Mouse (Mus musculus): ENCODE data around the gene Prkag2. TPM values are rescaled to one million over a fixed set of nuclear protein-coding genes. Genes with fewer than 3 reads are reported as not detected.

The Prkag2 gene
- polyA plus RNA-seq (2015; fragmentation: Nextera tagmentation; extraction: Ambion mirVana): 90.1 and 93.3 TPM in 2 replicates

- Histone ChIP-seq H3K9me3 (no peaks in the 10 kb centered on the region), H3K4me2 (replicated peaks) (peak within 1 kb of the TSS; percentile 98), H3K4me3 (peak within 1 kb of the TSS; percentile 62), H3K9ac (replicated peaks) (peak within 1 kb of the TSS; percentile 31), H3K4me1 (peaks cover 21% of the 10 kb centered on the region), H3K27ac (replicated peaks) (no peak within 1 kb of the TSS), H3K27me3 (peaks cover 38% of the 10 kb centered on the region), H3K36me3 (no peaks in the 10 kb centered on the region)
- peak; percentile 57 for ATAC-seq (replicated peaks)
- WGBS: under 1% methylated on average over 50 of the region's 50 CpGs
These were observed at the start of gene Prkag2 for GRCm38 (mm10) chr5:25100516-25101125. Prkag2 (minus strand) TSS chr5:25100642.

GRCm38 (mm10) chr5:25149331-25149965 lies 49.0 kb upstream of the Prkag2 start:
- Histone ChIP-seq H3K9ac (replicated peaks) (no peak overlapping the region), H3K4me3 (no peak overlapping the region), H3K27ac (replicated peaks) (no peak overlapping the region), H3K4me2 (replicated peaks) (no peak overlapping the region), H3K36me3 (no peaks in the 10 kb centered on the region), H3K9me3 (no peaks in the 10 kb centered on the region), H3K4me1 (no peaks in the 10 kb centered on the region), H3K27me3 (no peaks in the 10 kb centered on the region)
- ATAC-seq (replicated peaks): no peak
- WGBS: 91% methylated on average over 2 of the region's 2 CpGs

GRCm38 (mm10) chr5:25146705-25147104 lies 46.3 kb upstream of the Prkag2 start:
- WGBS: 89% methylated on average over 7 of the region's 7 CpGs
- H3K27me3 ChIP-seq: no peaks in the 10 kb centered on the region
- ATAC-seq (replicated peaks): no peak
- H3K36me3 ChIP-seq: no peaks in the 10 kb centered on the region
- no peak overlapping the region for H3K4me3 ChIP-seq
- H3K27ac ChIP-seq (replicated peaks): no peak overlapping the region
- no peaks in the 10 kb centered on the region for H3K4me1 ChIP-seq
- H3K9ac ChIP-seq (replicated peaks): no peak overlapping the region
- no peaks in the 10 kb centered on the region for H3K9me3 ChIP-seq
- no peak overlapping the region for H3K4me2 ChIP-seq (replicated peaks)

GRCm38 (mm10) chr5:25127865-25128264 lies 27.4 kb upstream of the Prkag2 start:
- Histone ChIP-seq H3K4me3 (no peak overlapping the region), H3K4me2 (replicated peaks) (no peak overlapping the region), H3K4me1 (no peaks in the 10 kb centered on the region), H3K9ac (replicated peaks) (no peak overlapping the region), H3K9me3 (no peaks in the 10 kb centered on the region), H3K36me3 (no peaks in the 10 kb centered on the region), H3K27me3 (no peaks in the 10 kb centered on the region), H3K27ac (replicated peaks) (no peak overlapping the region)
- 94% methylated on average over 4 of the region's 4 CpGs for WGBS
- ATAC-seq (replicated peaks): no peak

- Histone ChIP-seq H3K27me3 (no peaks in the 10 kb centered on the region), H3K9me3 (no peaks in the 10 kb centered on the region), H3K4me3 (no peak overlapping the region), H3K36me3 (no peaks in the 10 kb centered on the region), H3K9ac (replicated peaks) (no peak overlapping the region), H3K4me1 (no peaks in the 10 kb centered on the region), H3K27ac (replicated peaks) (no peak overlapping the region), H3K4me2 (replicated peaks) (no peak overlapping the region)
- 75% methylated on average over 3 of the region's 3 CpGs for WGBS
- ATAC-seq (replicated peaks): no peak
These were observed 25.6 kb upstream of the Prkag2 start for GRCm38 (mm10) chr5:25125884-25126560.

GRCm38 (mm10) chr5:25122534-25122933 lies 22.1 kb upstream of the Prkag2 start:
- ATAC-seq (replicated peaks): no peak
- H3K4me1 ChIP-seq: no peaks in the 10 kb centered on the region
- no peak overlapping the region for H3K27ac ChIP-seq (replicated peaks)
- no peaks in the 10 kb centered on the region for H3K27me3 ChIP-seq
- no peak overlapping the region for H3K4me3 ChIP-seq
- H3K36me3 ChIP-seq: no peaks in the 10 kb centered on the region
- 100% methylated on average over 1 of the region's 1 CpGs for WGBS
- H3K9ac ChIP-seq (replicated peaks): no peak overlapping the region
- H3K9me3 ChIP-seq: no peaks in the 10 kb centered on the region
- no peak overlapping the region for H3K4me2 ChIP-seq (replicated peaks)

- Histone ChIP-seq H3K27ac (replicated peaks) (no peak overlapping the region), H3K27me3 (no peaks in the 10 kb centered on the region), H3K9me3 (no peaks in the 10 kb centered on the region), H3K36me3 (no peaks in the 10 kb centered on the region), H3K4me3 (no peak overlapping the region), H3K9ac (replicated peaks) (no peak overlapping the region), H3K4me2 (replicated peaks) (no peak overlapping the region), H3K4me1 (no peaks in the 10 kb centered on the region)
- 66% methylated on average over 5 of the region's 5 CpGs for WGBS
- 0 out of 2 replicates have a peak, but pooled peaks have one; percentile 32 for ATAC-seq (replicated peaks)
These were observed 18.7 kb upstream of the Prkag2 start for GRCm38 (mm10) chr5:25119148-25119547.

GRCm38 (mm10) chr5:25115997-25116396 lies 15.6 kb upstream of the Prkag2 start:
- Histone ChIP-seq H3K9me3 (no peaks in the 10 kb centered on the region), H3K4me1 (no peaks in the 10 kb centered on the region), H3K4me2 (replicated peaks) (no peak overlapping the region), H3K27me3 (no peaks in the 10 kb centered on the region), H3K9ac (replicated peaks) (no peak overlapping the region), H3K27ac (replicated peaks) (no peak overlapping the region), H3K4me3 (no peak overlapping the region), H3K36me3 (no peaks in the 10 kb centered on the region)
- WGBS: 91% methylated on average over 5 of the region's 5 CpGs
- no peak for ATAC-seq (replicated peaks)

GRCm38 (mm10) chr5:25115216-25115615 lies 14.8 kb upstream of the Prkag2 start:
- no peaks in the 10 kb centered on the region for H3K9me3 ChIP-seq
- WGBS: 76% methylated on average over 5 of the region's 5 CpGs
- no peak for ATAC-seq (replicated peaks)

GRCm38 (mm10) chr5:25114110-25114509 lies 13.7 kb upstream of the Prkag2 start:
- no peak for ATAC-seq (replicated peaks)
- Histone ChIP-seq H3K4me3 (no peak overlapping the region), H3K27me3 (no peaks in the 10 kb centered on the region), H3K4me1 (no peaks in the 10 kb centered on the region), H3K9ac (replicated peaks) (no peak overlapping the region), H3K9me3 (no peaks in the 10 kb centered on the region), H3K36me3 (no peaks in the 10 kb centered on the region), H3K4me2 (replicated peaks) (no peak overlapping the region), H3K27ac (replicated peaks) (no peak overlapping the region)

More at GRCm38 (mm10) chr5:25115216-25115615, 14.8 kb upstream of the Prkag2 start:
- Histone ChIP-seq H3K27me3 (no peaks in the 10 kb centered on the region), H3K36me3 (no peaks in the 10 kb centered on the region), H3K27ac (replicated peaks) (no peak overlapping the region), H3K9ac (replicated peaks) (no peak overlapping the region), H3K4me3 (no peak overlapping the region), H3K4me1 (no peaks in the 10 kb centered on the region), H3K4me2 (replicated peaks) (no peak overlapping the region)

- Histone ChIP-seq H3K27ac (replicated peaks) (no peak overlapping the region), H3K4me1 (no peaks in the 10 kb centered on the region), H3K9me3 (no peaks in the 10 kb centered on the region), H3K4me3 (no peak overlapping the region), H3K4me2 (replicated peaks) (no peak overlapping the region), H3K9ac (replicated peaks) (no peak overlapping the region), H3K36me3 (no peaks in the 10 kb centered on the region), H3K27me3 (no peaks in the 10 kb centered on the region)
- no peak for ATAC-seq (replicated peaks)
- 85% methylated on average over 3 of the region's 3 CpGs for WGBS
These were observed 9.9 kb upstream of the Prkag2 start for GRCm38 (mm10) chr5:25110314-25110713.

GRCm38 (mm10) chr5:25105748-25106147 lies 5.3 kb upstream of the Prkag2 start:
- Histone ChIP-seq H3K27ac (replicated peaks) (no peak overlapping the region), H3K36me3 (no peaks in the 10 kb centered on the region), H3K27me3 (peaks cover 14% of the 10 kb centered on the region; the same call in 1 of the 2 replicates), H3K4me1 (peaks cover 5% of the 10 kb centered on the region), H3K4me2 (replicated peaks) (no peak overlapping the region), H3K9me3 (no peaks in the 10 kb centered on the region), H3K4me3 (no peak overlapping the region), H3K9ac (replicated peaks) (no peak overlapping the region)
- ATAC-seq (replicated peaks): no peak
